Mouse (Mus musculus) embryo, embryonic 10.5 days (tissue): ENCODE measurements around the gene Etv6.

Experiments used
- DNase-seq: peaks from one replicate; pipeline ENCODE4 v3.0.0-alpha.2; 2015; ENCODE audit warnings: low spot score

Etv6 gene

DNA sequence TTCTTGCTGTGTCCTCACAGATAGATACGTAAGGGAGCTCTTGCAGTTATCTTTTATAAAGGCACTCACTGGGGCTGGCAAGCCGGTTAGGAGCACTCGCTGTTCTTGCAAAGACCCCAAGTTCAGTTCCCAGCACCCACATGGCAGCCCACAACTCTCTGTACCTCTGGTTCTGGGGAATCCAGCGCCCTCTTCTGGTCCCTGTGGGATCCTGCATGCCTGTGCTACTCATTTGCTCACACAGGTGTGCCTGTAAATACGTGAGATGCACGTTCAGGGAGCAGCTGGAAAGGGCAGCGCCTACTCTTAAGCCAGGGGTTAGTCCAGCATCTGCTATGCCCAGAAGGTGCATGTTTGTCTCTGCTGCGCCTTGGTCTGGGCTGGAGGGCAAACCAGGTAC, 224.4 kb downstream of the Etv6 start:
- no peak for DNase-seq

GRCm38 (mm10) chr6:134261904-134262303, 226.4 kb downstream of the Etv6 start:
- no peak for DNase-seq

GRCm38 (mm10) chr6:134262383-134262782, 226.9 kb downstream of the Etv6 start:
- DNase-seq, result no peak

GRCm38 (mm10) chr6:134262911-134263607, 227.6 kb downstream of the Etv6 start:
- DNase-seq, result no peak

DNA sequence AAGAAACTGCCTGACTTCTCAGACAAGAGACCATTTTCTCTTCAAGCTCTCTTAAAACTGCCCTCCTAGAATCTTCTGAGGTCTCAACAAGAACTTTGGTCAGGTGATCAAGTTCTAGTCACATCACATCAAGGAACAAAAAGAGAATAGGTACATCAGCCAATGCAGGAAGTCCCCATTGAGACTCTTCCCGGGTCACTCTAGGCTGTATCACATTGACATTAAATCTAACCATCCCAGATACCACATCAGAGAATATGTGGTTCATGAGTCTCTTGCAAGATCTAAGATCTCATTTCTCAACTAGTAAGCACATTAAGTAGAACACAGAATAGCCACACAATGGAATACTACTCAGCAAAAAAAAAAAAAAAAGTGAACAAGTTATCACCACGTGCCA, 238.4 kb downstream of the Etv6 start:
- no peak for DNase-seq

GRCm38 (mm10) chr6:134276954-134277353, 241.5 kb downstream of the Etv6 start:
- no peak for DNase-seq

- DNase-seq, result no peak
Measured at GRCm38 (mm10) chr6:134282095-134282494, 246.6 kb downstream of the Etv6 start.

- no peak for DNase-seq
Measured at GRCm38 (mm10) chr6:134291823-134292222, 256.3 kb downstream of the Etv6 start.

- DNase-seq, result no peak
Measured at GRCm38 (mm10) chr6:134292404-134292803, 256.9 kb downstream of the Etv6 start.

DNA sequence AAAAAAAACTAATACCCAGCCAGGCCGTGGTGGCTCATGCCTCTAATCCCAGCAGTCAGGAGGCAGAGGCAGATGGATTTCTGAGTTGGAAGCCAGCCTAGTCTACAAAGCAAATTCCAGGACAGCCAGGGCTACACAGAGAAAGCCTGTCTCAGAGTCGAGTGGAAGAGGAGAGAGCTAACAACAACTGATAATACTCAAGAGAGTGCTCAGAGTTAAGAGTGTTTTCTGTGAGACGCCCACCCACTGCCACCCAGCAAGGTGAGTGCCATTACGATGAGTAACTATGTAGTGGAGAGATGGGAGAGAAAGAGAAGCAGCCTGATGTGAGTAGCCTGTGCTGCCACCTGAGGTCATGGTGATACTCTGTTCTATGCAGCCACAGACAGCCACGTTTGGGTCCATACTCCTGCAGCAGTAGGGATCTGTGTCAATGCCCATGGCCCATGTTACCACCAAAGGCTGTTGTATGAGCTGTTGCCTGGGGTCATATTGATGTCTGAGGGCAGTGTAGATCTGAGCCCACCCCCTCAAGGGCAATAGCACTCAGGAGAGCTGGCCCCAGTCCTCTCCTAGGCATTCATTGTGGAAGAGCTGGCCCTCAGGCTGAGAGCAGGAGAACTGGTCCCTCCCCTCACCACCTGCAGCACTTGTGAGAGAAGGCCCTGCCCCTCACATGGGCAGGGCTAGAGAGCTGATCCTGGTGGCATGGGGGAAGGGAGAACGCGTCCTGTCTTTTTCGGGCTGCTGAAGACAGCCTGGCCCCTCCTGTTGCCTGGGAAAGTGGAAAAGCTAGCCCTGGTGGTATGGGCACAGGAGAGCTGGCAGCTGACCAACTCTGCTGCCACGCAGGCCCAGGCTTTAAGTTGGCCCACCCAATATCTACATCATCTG, 258.4 kb downstream of the Etv6 start:
- no peak for DNase-seq

- DNase-seq, result peak; percentile 13
Measured at GRCm38 (mm10) chr6:134297884-134298619, 262.6 kb downstream of the Etv6 start.

GRCm38 (mm10) chr6:134301951-134302350, 266.5 kb downstream of the Etv6 start:
- no peak for DNase-seq

DNA sequence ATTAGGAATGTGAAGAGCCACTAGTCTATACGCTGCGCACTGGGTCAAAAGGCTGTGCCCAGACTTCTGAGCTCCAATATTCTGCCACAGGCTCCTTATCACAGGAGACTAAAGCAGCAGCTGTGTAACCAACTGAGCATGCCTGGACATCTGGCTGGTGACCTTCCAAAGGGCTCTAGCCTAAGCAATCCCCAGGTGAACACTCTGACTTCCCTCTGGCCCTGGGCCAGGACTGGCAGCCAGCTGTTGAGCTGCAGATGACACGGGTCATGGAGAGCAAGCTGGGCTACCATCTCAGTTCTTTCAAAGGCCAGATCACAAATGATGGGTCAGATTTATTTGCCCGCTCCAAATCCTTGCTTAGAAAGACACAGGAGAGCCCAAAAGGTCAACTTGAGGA, 275.8 kb downstream of the Etv6 start:
- peak; percentile 35 for DNase-seq

DNA sequence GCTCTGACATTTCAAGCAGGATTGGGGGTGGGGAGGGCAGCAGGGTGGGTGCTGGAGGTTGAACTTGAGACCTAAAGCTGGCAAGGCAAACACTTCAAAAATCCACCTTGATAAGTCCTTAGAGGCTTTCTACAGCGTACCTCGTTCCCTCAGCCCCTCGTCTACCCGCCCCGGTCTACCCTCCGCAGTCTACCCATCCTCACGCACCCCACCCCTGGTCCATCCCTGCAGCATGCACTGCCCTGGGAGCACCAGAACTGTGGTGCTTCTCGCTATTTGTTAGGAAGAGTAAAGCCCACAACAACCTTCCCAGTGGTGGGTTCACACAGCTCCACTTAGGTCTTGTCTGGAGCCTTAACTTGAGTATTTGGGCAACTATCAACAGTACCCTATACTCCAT, 277.1 kb downstream of the Etv6 start:
- no peak for DNase-seq

- DNase-seq, result no peak
Measured at GRCm38 (mm10) chr6:134317371-134317770, 281.9 kb downstream of the Etv6 start.
